Mouse (Mus musculus) ES-CJ7 (cell line): Measurements from ENCODE around the gene Hrc.

ENCODE experiments used
- DNase-seq: peaks from one replicate; pipeline ENCODE4 v3.0.0; 2011; ENCODE audit warnings: low read depth, low spot score

The Hrc gene

GRCm38 (mm10) chr7:45335056-45335455 is at the start of gene Hrc:
Gene Hrc, plus strand, starts transcription at chr7:45335290.
- DNase-seq: no peak

DNA sequence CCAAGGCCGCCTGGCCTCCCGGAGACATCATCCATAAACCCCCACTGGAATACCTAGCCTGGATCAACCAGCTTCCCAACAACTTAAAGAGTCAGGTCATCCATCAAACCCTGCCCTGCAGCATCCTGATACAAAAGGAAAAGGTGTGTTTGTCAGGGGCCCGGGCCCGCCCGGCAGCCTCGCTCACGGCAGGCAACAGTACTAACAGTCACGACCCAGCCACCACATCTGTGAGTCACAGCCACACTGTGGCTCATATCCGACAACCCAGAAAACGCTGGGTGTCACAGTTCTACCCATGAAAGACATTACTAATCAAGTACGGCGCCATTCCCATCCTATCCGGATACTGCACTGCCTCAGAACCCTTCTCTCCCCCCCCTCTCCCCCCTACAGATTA is 48.6 kb upstream of the Hrc start:
- no peak for DNase-seq

DNA sequence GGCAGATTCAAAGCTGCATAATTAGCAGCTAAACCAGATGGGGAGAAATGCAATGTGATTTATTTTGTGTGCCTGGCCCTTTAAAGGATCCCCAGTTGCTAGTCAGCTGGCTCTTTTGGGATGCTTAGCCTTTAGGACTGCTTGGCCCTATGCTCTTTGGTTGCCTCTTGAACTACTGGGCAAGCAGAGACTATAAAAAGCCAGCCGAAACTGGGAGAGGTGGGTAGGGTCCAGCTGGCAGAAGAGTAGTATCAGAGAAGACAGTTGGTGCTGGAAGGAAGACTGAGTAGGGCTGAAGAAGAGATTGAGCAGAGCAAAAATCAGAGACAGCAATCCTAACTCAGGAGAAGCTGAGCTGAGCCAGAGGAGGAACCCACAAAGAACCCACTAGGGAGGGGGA is 38.5 kb upstream of the Hrc start:
- DNase-seq: no peak

- DNase-seq: peak; percentile 33
Measured at GRCm38 (mm10) chr7:45297563-45297962, 37.5 kb upstream of the Hrc start.

DNA sequence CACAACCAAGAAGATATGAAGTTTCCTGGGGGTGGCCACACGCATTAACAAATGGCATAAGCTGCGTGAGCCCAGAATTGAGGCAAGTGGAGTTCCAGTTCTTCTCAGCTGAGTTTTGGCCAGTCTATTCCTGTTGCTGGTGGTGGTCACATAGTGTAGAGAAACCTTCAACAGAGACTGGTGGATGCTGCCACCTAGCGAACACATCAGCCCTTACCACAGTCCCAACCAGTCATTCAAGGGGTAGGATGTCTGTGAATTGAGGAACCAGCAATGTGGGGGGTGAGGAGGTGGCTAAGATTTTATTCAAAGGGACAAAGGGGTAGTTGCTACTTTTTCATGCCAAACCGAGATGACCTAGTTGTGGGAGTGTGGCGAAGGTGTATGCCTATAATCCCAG is 35.3 kb upstream of the Hrc start:
- peak; percentile 86 for DNase-seq

GRCm38 (mm10) chr7:45300270-45300669 is 34.8 kb upstream of the Hrc start:
- DNase-seq: peak; percentile 77

DNA sequence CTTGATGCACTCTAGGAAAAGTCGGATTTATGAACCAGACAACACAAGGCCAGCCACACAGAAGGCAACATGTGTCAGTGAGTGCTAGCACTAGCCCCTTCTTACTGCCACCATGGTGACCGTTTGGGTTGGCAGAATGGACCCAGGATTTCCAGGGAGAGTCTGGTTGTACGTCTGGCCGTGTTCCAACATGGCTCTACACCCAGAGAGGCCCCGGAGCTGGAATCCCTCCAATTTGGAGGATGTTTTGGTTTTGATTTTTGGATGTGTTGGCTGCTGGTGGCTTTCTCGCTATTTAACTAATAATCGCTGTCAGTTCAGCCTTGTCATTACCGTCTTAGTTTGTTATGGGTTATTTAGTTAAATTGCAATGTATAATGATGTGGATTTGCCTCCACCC is 32.5 kb upstream of the Hrc start:
- DNase-seq: no peak

DNA sequence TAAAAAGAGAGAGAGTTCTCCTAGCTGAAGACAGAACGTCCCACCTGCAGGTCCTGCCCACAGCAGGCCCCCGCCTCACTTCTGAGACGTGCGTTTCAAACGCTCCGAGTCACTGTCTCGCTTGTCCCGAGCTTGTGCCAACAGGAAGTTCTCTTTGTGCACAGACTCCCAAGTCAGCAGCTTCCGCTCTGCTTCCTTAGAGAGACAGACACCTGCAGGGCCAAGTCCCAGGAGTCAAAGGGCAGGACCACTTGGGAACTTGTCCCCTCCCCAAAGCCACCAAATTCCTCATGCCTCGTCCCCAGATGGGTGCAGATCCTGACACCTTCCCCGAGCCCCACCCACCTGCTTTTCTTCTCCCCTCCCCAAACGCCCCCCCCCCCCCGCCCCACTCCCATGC is 30.2 kb upstream of the Hrc start:
- peak; percentile 73 for DNase-seq

- peak; percentile 94 for DNase-seq
Measured at GRCm38 (mm10) chr7:45305275-45305674, 29.8 kb upstream of the Hrc start.

- DNase-seq: peak; percentile 39
Measured at GRCm38 (mm10) chr7:45308551-45309240, 26.4 kb upstream of the Hrc start.

- DNase-seq: peak; percentile 83
Measured at GRCm38 (mm10) chr7:45309455-45309854, 25.6 kb upstream of the Hrc start.

DNA sequence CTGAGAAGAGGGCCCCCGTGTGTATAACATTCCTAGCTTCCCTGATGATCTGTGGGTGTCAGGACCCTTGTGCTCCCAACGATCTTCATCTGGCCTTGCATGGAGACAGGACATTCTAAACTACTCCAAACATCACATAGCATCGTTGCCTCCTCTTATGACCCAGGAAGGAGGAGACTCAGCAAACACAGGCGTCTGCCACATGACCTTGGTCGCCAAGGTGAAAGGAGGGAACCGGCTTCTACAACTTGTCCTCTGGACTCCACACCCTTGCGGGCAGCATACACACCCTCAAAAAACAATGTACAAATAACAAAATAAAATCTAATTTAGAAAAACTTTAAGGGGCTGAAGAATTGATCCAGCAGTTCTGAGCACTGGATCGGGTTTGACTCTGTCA is 23.1 kb upstream of the Hrc start:
- peak; percentile 45 for DNase-seq

- no peak for DNase-seq
Measured at GRCm38 (mm10) chr7:45312686-45313453, 22.2 kb upstream of the Hrc start.

DNA sequence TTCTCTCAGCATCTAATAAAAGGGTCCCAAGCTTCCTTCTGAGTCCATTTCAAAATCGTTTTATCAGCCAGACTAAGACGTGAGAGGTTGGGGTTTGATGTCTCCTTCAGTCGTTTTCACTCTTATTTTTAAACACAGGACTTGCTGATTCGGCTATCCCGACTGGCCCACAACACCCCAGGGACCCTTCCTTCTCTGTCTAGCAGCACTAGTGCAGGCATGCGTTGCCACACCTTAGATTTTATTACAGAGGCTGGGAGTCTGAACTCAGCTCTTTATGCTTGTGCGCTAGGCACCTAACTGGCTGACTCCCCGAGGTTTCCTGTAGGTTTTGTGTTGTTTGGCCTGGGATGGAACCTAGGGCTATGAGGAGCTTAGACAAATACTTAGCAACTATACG is 21.6 kb upstream of the Hrc start:
- DNase-seq: no peak

DNA sequence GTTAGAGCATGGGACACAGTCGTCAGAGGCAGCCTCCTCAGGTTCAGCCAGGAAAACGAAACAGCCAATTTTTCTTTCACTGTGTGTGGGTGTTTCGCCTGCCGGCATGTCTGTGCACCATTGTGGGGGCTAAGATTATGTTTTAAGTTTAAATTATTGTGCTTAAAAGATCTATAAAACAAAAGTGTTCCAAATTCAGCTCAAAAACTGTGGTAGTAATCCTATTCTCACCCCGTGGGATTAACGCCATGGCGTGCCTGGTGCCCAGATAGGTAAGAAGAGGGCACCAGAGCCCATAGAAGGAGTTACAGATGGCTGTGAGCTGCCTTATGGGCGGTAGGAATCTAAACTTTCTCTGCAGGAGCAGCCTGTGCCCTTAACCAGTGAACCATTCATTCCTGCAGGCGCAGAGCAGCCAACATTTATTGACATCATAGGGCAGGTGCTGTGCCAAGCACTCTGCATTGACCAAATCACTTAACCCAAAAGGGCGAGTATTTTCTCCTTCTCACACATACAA is 19.8 kb upstream of the Hrc start:
- DNase-seq: no peak

DNA sequence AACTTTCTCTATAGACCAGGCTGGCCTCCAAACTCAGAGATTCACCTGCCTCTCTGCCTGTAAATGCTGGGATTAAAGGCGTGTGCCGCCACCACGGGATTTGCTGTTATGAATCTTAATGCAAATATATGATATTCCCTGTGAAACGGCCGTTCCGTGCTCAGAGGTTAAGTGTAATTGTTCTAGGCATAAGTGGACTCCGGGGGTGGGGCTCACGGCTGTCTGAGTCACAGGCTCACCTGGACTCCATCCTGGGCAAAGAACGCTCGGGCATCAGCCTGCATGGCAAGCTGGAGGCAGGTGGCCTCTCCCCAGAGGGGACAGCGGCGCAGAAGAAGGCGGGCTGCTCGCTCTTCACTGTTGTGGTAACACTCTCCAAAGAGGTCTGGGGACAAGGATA is 18.6 kb upstream of the Hrc start:
- no peak for DNase-seq

GRCm38 (mm10) chr7:45322245-45322644 is 12.8 kb upstream of the Hrc start:
- DNase-seq: no peak

- DNase-seq: no peak
Measured at GRCm38 (mm10) chr7:45323069-45323468, 12.0 kb upstream of the Hrc start.

DNA sequence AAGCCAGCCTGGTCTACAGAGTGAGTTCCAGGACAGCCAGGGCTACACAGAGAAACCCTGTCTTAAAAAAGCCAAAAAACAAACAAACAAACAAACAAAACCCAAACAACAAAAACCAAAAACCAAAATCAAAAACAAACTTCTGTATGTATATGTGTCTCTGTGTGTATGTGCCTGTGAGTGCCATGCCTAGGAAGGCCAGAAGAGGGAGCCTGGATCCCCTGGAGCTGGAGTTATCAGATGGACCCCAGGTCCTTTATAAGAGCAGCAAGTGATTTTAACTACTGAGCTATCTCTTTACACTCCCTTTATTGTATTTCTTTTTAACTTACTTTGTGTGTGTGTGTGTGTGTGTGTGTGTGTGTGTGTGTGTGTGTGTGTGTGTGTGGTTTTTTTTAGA is 9.3 kb upstream of the Hrc start:
- DNase-seq: peak; percentile 64

- no peak for DNase-seq
Measured at GRCm38 (mm10) chr7:45328841-45329475, 6.1 kb upstream of the Hrc start.

DNA sequence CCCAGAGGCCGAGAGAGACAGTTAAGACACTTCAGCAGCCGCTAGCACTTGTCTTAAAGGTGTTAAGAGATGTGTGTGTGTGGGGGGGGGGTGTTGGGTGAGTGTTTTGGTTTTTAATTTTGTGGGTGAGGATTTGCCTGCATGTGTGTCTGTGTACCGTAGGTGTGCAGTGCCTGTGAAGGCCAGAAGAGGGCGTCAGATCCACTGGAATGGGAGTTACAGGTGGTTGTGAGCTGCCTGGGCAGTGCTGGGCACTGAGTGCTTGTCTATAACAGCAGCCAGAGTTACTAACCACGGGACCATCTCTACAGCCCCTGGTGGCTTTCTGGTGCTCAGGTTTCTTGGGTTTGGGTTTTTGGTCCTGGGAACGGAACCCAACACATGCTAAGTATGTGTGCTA is 3.6 kb upstream of the Hrc start:
- DNase-seq: peak; percentile 54

GRCm38 (mm10) chr7:45332685-45333425 is 2.2 kb upstream of the Hrc start:
- peak; percentile 93 for DNase-seq
